Mouse (Mus musculus) embryonic fibroblast, embryonic 13.5 days (primary cell): ENCODE measurements around the gene Eif2s1. TPM values are rescaled to one million over a fixed set of nuclear protein-coding genes. Genes with fewer than 3 reads are reported as not detected.

Source experiments
- H3K27ac ChIP-seq: 2 replicates; pipeline ENCODE4 v1.5.1; 2012; ENCODE audit warnings: low read length, control low read depth, inconsistent platforms; ENCODE audit not compliant: insufficient read depth
- H3K4me1 ChIP-seq: 2 replicates; pipeline ENCODE4 v1.6.1; 2011; ENCODE audit warnings: low read length; ENCODE audit not compliant: control insufficient read depth, insufficient read depth
- H3K4me3 ChIP-seq: 2 replicates; pipeline ENCODE4 v1.5.1; 2011; ENCODE audit warnings: mild to moderate bottlenecking, control low read depth, low read length; ENCODE audit not compliant: insufficient read depth
- CTCF ChIP-seq: IDR thresholded peaks from 2 replicates; pipeline ENCODE4 v1.5.1; 2011; ENCODE audit warnings: mild to moderate bottlenecking, control low read depth, low read length, moderate library complexity, borderline replicate concordance; ENCODE audit not compliant: insufficient read depth
- POLR2A ChIP-seq: IDR thresholded peaks from 2 replicates; pipeline ENCODE4 v1.6.1; 2011; ENCODE audit warnings: low read depth, mild to moderate bottlenecking, control low read depth, low read length, moderate library complexity
- polyA plus RNA-seq: library from polyadenylated mRNA; stranded (reverse); fragments of >200 nt; gene quantifications from 2 replicates; pipeline ENCODE4 v1.2.4, GENCODE M21; 2011; ENCODE audit warnings: low read depth; ENCODE audit not compliant: missing spikeins, insufficient read length

Gene Eif2s1
- 128 and 135 TPM in 2 replicates for polyA plus RNA-seq

DNA sequence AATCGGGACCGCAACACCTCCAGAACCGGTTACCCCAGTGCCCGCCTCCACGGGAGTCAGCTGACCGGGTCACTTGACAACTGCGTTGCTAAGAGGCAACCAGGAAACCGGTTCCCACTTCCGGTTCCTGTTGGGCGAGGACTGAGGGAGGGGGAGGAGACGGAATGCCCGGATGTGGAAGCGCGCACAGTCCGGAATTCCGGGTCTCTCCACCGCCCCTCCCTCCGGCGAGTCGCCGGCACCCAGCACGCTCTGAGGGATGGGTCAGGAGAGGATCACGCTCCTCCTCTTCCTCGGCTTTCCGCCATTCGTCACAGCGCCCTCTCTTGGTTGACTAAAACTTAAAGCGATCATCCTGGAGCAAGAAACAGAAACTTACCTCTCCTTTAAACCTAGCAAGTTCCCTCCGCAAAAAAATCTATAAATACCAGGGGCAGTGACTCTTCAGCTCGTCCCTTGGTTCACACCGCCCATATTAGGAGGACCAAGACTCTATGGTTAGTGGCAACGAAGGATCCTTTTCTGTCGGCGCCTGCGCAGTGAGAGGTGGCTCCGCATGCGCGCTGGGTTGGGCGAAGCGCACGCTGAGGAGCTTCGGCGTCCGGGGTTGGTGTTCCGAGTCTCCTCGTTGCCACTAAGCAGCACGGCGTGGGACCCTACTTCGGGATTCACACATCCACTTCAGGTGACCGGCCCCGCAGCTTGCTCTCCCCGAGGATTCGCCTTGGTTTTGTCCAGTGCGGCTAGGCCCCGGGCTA is at the start of gene Eif2s1, which contains the start of gene Atp6v1d:
TSS of gene Eif2s1 (plus strand) at position 324 of the 758 bp plus-strand sequence.
TSS of gene Atp6v1d (minus strand) at position 143 of the 758 bp plus-strand sequence.
- TF ChIP-seq POLR2A (peak; percentile 84), CTCF (peak; percentile 76; the same call in 1 of the 2 replicates)
- Histone ChIP-seq H3K4me3 (peak within 1 kb of the TSS; percentile 97), H3K27ac (peak within 1 kb of the TSS; percentile 90), H3K4me1 (peaks cover 5% of the 10 kb centered on the region)

DNA sequence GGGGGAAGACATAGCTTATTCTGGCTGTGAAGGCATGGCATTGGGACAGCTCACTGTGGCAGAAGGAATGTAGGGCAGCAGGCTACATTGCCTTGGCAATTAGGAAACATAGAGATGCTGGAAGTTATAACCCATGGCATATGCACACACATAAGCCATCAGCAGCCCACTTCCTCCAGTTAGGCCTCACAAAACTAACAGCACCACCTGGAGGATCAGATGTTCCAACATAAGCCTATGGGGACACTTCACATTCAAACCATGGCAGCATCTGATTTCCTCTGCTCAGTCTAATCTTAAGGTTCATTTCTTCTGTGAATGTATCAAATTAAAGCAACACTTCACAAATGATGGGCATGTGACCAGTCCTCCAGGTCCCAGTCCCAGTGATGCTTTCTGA is 47.2 kb upstream of the Eif2s1 start:
- no peaks in the 10 kb centered on the region for H3K4me1 ChIP-seq
- no peak overlapping the region for H3K4me3 ChIP-seq
- no peak overlapping the region for H3K27ac ChIP-seq
- TF ChIP-seq CTCF (no peak), POLR2A (no peak)

DNA sequence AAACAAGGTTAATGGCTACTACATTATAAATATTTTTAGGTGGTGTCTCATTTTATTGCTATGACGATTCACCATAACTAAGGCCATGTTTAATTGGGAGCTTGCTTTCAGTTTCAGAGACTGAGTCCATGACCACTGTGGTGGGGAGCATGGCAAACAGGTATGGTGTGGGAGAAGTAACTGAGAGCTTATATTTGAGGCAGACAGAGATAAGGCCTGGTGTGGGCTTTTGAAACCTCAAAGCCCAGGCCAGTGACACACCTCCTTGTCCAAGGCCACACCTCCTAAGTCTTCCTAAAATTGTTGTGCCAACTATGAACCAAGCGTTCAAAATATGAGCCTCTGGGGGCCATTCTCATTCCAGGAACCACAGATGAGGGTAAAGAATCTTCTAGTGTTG is 27.1 kb upstream of the Eif2s1 start:
- Histone ChIP-seq H3K27ac (no peak overlapping the region), H3K4me3 (no peak overlapping the region), H3K4me1 (no peaks in the 10 kb centered on the region)
- TF ChIP-seq CTCF, result no peak
- TF ChIP-seq POLR2A, result no peak

DNA sequence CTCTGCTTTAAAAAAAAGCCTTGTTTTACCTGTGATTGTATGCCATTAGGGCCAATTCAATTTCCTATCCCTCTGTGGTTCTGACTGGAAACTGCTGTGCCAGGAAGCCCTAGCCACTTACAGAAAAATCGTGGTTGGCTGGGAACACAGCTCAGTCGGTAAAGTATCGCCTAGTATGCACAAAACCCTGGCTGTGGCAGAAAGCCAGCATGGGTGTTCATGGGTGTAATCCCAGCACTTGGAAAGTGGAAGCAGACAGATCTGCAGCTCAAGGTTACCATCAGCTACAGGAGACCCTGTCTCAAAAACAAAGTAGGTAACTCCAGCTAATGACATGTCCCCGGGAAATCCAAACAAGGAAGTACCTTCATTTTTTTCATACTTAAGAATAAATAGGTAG is 21.7 kb upstream of the Eif2s1 start:
- H3K4me1 ChIP-seq, result peaks cover 2% of the 10 kb centered on the region; the same call in 1 of the 2 replicates
- H3K4me3 ChIP-seq, result no peak overlapping the region
- TF ChIP-seq CTCF (no peak), POLR2A (no peak)
- H3K27ac ChIP-seq, result no peak overlapping the region

DNA sequence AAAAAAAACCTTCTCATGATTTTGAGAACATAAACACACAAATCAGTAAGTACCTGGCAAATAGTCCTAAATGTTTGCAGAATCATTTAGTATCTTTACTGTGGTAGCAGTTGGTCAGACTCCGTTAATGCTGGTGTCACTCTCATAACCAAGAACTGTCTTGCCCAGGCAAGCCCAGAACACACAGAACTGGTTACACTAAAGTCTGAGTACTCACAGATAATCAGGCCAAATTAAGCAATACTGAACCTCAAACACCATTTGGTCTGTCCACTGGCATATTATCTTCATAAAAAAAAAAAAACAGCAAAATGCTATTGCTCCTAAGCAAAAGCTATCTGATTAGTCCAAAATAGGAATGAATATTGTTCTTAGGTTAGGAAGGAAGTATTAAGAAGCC is 19.2 kb upstream of the Eif2s1 start:
- TF ChIP-seq POLR2A (no peak), CTCF (no peak)
- H3K4me1 ChIP-seq, result peaks cover 2% of the 10 kb centered on the region; the same call in 1 of the 2 replicates
- peak overlapping the region; percentile 73 for H3K27ac ChIP-seq
- no peak overlapping the region for H3K4me3 ChIP-seq

DNA sequence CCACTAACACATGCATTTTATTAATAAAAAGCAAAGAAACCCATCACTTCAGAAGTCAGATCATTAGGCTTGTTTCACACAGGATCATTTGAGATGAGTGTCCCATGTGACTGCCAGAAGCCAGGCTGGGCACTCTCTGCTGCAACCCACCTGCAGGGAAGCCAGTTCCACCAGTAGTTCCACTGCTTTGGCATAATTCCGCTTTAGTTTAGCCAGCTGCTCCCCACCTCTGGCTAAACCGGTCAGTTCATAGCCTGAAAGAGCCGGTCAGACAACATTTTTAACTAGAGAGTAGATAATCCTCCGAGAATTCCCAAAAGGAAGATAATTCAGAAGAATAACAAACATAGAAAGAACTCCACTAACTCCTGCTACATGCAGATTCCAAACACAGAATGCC is 13.4 kb upstream of the Eif2s1 start:
- no peak for TF ChIP-seq CTCF
- TF ChIP-seq POLR2A, result no peak

DNA sequence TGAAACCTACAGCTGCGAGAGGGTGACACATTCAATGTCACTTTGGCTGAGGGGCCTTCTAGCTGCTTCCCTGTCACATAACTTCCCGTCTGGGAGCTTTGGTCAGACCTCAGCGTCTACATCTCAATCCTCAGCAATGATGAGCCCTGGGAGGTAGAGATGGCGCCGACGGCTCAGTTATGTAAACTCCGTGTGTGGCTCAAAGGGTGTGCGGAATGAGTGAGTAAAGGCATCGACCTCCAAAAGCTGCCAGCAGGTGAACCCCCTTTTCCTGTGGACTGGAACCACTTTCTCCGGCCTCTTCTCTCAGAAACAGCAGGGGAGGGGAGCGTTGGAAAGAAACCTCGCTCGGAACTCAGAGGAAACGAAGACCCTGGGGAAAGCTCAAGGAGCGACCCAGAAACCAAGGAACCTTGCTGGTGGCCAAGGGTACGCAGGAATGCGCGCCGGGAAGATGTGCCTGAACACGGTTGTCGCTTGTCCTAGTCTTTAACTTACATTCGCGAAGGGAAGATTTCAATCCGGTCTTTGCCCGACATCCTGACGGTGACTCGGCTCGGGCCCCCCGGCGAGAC is 611 bp upstream of the Eif2s1 start:
- H3K4me1 ChIP-seq, result peaks cover 5% of the 10 kb centered on the region
- TF ChIP-seq POLR2A, result peak; percentile 82
- TF ChIP-seq CTCF, result no peak
- peak overlapping the region; percentile 73 for H3K4me3 ChIP-seq
- peak overlapping the region; percentile 30; the same call in 1 of the 2 replicates for H3K27ac ChIP-seq

More for the DNA sequence above, 13.4 kb upstream of the Eif2s1 start:
- H3K4me3 ChIP-seq, result no peak overlapping the region
- no peaks in the 10 kb centered on the region for H3K4me1 ChIP-seq
- H3K27ac ChIP-seq, result no peak overlapping the region

DNA sequence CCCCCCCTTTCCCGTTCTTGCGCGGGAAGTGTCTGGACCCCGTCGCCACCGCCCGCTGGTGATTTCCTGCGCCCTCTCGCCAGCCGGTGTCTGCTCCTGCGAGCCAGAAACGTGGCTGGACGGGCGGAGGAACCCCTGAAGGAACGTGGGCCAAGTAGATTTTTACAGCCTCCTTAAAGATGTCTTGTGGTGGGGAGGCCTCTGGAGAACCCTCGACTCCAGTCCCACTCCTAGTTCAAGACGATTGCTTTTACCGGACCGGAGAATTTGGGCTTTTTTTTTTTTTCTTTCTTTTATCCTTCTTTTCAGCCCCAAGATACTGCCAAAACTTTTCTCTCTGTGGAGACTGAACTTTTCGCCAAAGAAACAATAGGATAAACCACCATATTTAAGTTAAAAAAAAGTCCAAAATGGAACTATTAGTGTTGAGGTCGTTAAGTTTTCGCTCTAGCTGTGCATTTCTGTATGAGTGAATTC is 673 bp downstream of the Eif2s1 start:
- no peak for TF ChIP-seq CTCF
- no peak for TF ChIP-seq POLR2A
- peaks cover 5% of the 10 kb centered on the region for H3K4me1 ChIP-seq
- H3K4me3 ChIP-seq, result peak overlapping the region; percentile 97
- H3K27ac ChIP-seq, result peak overlapping the region; percentile 90

DNA sequence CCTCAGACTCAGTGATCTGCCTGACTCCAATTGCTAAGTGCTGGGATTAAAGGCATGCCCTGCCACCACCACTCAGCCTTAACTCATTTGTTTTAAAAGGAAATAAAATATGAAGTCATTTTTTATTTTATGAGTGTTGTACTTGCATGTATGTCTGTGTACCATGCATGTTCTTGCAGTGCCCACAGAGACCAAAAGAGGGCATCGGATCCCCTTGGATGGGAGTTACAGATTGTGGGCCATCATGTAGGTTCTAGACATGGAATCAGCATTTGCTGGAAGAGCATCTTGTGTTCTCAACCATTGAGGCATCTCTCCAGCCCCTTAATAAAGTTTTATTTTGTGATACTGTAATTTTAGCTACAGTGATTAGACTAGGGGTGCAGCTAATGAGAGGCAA is 3.8 kb downstream of the Eif2s1 start:
- H3K4me1 ChIP-seq, result peaks cover 2% of the 10 kb centered on the region; the same call in 1 of the 2 replicates
- H3K27ac ChIP-seq, result no peak overlapping the region
- H3K4me3 ChIP-seq, result no peak overlapping the region
- no peak for TF ChIP-seq CTCF
- no peak for TF ChIP-seq POLR2A

DNA sequence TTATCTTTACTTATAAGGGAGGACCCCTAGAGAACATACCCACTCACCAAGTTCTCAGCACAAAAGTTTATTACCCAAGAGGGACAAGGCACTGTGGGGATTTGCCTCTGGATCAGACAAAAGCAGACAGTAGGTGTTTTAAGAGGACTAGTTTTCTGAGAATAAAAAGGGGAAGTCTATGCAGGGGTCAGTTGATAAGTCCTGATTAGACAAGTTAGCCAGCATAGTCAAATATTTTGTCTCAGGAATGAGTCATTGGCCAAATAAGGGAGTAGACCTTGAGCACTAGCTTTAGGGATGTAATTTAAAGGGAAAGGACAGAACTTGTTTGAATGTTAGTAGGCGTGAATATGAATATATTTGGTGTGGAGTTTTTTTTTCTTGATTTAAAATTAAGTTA is 6.5 kb downstream of the Eif2s1 start:
- TF ChIP-seq CTCF (no peak), POLR2A (no peak)
- Histone ChIP-seq H3K4me3 (no peak overlapping the region), H3K27ac (no peak overlapping the region), H3K4me1 (peaks cover 2% of the 10 kb centered on the region; the same call in 1 of the 2 replicates)
